Mouse (Mus musculus) left cerebral cortex, adult 11 months (tissue): ENCODE results near the gene Atp5d.

ENCODE experiments used
- DNase-seq: peaks from one replicate; pipeline ENCODE4 v3.0.0; 2022; ENCODE audit warnings: low spot score

Atp5d gene

DNA sequence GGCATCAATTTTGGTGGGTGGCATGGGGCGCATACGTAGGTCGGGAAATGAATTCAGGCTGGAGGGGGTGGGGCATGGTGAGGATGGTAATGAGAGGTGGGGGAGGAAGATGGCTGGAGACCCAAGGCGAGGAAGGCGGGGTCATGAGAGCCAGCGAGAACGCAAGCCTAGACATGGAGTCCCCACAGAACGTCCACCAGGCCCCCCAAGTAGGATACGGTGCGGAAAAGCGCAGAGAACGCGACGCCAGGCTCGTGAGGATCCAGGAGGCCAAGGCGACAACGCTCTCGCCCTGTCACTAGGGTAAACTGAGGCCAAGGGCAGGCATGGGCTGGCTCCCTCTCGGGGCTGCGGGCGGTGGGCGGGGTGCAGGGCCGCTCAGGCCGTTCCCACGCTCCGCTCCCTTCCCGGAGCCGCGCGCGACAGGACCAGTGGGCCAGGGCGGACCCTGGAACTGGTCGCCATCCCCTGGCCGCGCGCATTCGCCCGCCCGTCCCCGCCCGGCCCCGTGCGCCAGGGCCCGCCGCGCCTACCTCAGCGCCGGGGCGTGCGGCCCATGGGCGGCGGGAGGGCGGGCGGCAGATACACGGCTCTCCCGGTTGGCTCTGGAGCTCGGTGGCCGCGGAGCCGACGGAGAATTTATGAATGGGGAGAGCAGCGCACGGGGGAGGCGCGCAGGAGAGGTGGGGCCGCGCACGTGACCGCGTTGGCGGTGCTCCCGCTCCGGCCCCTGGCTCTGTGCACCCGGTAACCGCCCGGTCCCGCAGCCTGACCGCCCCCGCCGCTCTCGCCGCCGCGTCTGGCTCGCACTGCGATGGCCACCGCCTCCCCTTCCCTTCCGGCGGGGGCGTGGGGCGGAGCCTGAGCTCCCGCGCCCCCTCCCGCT is at the start of gene Atp5d:
TSS of gene Atp5d (plus strand) at position 80 of the 886 bp plus-strand sequence.
- peak; percentile 71 for DNase-seq

DNA sequence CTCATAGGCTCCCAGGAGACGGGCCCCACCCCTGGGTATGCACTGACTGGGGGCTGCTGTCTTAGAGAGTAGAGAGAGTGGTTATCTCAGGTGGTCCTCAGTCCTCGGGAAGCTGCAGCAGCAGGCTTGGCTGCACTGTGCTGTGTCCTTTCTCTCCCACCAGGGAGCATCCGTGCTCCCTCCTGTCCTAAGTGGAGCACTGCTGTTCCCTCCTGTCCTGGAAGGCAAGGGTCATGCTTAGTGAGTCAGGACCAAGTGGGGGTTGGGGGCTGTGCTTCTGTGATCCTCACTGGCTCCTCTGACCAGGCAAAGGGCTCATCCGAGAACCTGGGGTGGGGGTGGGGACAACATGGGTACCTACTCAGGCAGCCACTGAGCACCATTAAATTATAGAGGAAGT is 49.3 kb upstream of the Atp5d start:
- no peak for DNase-seq

DNA sequence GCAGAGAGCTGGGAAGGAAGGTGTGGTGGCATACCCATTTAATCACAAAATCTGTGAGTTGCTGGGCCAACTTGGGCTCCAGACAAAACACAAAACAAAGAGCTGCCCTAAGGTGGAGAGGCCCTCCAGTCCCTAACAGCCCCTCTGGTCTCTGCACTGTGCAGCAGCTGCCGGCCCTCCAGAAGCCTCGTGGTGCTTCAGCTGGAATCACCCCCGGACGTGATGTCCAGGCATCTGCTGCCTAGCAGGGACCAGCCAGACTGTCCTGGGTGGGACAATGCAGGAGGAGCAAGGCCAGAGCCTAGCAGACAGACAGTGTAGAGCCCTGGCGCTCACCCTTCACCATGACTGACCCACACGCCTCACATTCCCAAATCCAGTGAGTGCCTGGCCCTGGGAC is 46.9 kb upstream of the Atp5d start:
- DNase-seq, result no peak

DNA sequence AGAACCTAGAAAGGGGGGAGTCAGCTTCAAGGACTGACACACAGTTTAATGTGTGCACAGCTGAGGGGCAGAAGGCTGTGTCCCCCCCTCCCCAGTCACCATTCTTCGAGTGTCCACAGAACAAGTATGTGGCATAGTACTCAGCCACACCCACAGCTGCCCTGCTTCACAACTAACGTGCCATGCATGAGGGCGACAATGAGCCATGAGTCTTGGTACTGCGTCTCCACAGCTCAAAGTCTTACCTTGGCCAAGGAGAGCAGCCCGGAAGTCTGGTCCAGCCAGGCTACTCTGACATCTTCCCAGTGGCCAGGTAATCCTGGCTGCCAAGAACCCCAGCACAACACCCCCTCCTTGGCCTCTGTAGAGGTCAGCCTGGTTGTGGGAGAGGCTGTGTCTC is 45.7 kb upstream of the Atp5d start:
- no peak for DNase-seq

DNA sequence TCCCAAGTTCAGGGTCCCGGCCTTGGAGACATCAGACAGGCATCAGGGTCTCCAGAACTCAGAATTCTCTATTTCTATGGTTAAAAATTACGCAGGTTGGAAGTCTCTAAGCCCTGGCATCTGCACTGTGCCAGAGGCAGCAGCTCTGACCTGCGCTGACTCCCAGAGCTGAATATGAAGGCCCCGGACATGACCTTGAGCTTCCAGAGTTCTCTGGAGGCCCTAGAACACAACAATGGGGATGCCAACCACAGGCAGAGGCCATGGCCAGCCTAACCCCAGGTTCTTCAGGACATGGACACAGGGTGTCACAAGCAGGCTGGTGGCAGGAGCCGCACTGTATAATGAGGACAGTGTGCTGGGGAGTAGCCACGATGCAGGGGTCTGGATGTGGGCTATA is 44.3 kb upstream of the Atp5d start:
- DNase-seq, result no peak

DNA sequence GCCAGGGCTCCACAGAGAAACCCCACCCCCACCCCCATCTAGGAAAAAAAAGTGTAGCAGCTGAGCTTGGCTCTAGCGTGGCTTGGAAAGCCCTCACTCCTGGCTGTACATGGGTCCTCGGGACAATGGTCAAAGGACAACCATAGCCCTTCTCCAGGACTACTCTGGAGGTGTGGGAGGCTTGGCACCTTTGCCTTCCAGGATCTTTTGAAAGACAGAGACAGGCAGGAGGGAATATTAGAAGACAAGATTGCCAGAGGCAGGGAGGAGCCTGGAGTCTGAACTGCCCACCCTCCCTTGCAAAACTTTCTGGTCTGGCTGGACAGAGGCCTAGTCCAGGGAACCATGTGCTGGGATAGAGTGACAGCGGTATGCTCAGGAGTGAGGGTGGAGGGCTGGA is 43.7 kb upstream of the Atp5d start:
- DNase-seq, result no peak

DNA sequence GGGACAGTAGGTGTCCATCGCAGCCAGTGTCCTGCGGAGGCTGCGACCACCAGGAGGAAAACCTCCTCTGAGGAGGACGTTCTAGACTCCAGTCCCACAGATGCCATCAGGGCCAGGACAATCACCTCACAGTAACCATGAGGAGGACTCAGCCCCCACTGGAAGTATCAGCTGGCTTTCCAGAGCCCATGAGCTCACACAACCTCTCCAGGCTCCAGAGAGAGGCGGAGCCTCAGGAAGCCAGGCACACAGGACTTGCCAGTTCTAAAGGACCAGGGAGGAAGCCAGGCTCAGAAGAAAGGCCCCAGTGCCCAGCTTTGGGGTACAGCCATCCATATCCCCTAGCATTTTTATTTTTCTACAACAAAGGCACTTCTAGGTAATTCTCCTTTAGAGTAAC is 42.9 kb upstream of the Atp5d start:
- DNase-seq, result no peak

DNA sequence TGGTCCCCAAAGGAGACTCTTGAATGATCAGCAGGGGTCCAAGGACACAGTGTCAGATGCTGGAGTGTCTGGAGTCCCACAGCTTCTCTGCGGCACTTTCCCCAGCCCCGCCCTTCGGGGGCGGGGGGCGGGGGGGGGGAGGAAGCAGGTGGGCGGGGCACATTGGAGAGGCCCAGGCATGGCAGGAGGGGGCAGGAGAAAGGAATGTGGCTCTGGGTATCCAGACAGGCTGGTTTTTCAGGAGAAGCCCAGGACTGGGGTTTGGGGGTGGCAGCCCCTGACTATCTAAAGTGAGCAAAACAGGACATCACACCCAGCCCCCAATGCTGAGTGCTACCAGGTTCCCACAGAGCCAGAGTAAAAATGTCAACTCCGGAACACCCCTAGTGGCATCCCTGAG is 41.2 kb upstream of the Atp5d start:
- DNase-seq, result no peak

DNA sequence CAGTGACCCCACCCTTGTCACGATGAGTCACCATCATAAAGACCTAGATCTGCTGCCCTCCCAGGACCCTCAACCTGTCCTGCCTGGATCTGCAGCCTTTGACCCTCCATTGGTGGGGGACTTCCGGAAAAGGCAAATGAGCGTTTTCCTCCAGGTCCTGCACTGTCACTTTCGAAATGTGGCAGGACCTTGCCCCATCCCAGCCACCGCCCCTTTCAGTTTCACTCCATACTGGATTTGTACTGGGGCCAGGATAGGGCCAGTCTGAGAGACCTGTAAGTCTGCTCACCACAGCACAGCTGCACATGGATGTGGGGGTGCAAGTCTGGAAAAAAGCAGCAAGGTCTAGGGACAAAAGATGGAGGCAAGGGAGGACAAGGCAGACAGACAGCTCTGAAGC is 39.8 kb upstream of the Atp5d start:
- DNase-seq, result no peak

DNA sequence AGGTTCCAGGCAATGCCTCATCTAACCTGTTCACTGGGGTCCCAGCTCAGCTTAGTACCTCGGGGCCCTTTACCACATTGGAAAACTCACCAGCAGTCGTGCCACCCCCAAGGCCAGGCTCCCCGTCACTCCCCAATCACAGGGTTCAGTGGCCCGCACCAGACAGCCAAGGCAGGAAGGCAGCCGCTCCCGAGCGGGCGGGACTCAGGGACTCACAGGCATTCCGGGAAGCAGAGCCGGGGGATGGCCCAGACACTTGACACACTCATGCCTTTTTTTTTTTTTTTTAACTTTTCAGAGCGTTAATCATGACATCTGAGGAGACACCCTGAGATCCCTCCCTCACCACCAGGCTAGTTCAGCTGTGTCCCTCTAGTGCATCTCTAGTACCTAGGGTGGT is 37.5 kb upstream of the Atp5d start:
- DNase-seq, result no peak

DNA sequence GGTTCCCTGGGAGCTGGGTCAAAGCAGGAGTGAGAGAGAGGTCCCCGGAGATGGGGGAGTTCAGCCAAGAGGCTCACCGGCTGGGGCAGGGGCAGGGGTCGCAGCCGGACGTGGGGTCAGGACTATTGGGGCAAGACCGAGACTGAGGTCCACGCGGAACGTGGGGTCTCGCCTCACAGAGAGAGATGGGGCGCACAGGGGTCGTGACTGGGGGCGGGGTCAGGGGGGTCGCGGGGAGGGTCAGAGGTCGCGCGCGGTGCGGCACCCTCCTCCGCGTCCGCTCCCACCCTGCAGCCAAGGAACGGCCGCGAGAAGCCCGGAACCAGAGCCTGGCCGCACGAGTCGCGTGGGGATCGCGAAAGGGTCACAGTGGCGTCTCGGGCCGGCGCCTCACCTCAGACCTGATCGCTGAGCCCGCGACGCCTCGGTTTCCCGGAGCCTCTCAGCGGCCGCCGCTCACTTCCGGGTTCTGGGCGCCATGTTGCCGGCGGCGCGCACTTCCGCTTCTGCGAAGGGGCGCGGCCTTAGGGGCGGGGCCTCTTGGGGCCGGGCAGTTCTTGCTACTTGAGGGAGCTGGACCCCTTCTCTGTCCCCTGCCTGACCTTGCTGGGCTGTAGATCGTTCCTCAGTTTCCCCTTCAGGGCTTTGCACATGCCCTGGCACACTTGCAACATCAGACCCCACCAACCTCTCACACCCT is 36.1 kb upstream of the Atp5d start:
- peak; percentile 68 for DNase-seq

DNA sequence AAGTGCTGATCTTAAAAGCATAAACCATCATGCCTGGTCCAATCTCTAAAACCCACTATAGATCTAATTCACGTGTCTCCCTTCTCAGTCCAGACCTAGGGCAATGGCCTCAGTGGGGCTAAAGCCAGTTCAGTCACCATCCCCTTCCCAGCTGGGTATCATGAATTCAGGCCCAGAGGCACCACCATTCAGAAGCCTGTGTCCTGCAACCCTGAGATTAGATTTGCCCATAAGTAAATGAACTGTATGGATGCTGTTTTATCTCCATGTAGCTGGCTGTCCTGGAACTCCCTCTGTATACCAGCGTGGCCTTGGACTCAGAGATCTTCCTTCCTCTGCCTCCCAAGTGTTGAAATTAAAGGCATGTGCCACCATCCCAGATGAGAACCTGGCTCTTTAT is 35.4 kb upstream of the Atp5d start:
- no peak for DNase-seq

DNA sequence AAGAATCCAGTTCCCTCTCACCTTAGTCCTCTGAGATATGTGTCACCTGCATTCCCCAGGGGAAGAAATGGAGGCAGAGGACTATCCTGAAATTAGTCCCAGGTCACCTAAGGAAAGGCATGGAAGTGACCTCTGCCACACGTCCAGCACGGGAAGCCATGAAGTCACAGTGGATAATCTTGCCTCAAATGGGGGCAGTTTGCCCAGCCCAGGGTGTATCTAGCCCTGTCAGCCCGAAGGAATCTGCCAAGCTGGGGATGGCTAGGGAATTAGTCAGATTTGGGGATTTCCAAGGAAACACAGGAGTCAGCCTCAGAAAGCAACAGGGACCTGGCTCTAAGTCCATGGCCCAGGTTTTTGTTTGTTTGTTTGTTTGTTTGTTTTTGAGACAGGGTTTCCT is 34.3 kb upstream of the Atp5d start:
- no peak for DNase-seq

DNA sequence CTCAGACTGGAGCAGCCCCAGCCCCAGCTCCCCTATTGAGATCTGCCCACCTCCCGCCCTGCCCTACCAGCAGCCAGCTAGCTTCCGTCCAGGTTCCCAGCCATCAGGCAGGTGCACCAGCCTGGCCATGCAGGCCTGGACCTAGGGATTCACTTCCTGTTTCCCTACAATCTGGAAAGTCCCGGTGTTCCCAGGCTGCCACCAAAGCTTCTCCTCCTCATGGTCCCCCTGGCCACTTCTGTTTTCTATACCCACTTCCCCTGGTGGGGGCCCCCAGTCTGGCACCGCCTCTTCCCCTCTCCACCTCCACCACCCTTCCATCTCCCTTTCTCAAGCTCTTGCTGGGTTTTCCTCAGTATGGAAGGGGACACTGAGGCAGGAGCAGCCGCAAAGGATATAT is 33.0 kb upstream of the Atp5d start, which contains the start of gene Sbno2:
TSS of gene Sbno2 (minus strand) at position 112 of the 400 bp plus-strand sequence.
- DNase-seq, result no peak

DNA sequence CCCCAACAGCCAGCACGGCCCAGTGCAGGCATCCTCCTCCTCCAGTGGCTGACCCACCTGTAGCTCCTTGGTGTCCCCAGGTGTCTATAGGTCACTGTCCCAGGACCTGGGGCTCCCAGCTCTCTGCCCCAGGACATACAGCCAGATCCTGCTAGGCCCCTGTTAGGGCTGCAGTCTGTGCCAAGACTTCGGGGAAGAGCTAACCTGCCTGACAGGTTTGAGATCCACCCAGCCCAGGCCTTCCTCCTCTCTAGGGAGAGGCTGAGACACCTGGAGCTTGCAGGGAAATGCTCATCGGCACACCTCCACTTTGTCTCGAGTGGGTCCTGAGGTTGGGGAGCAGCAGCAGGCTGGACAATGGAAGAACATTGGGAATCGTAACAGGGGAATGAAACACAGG is 32.5 kb upstream of the Atp5d start:
- DNase-seq, result no peak

DNA sequence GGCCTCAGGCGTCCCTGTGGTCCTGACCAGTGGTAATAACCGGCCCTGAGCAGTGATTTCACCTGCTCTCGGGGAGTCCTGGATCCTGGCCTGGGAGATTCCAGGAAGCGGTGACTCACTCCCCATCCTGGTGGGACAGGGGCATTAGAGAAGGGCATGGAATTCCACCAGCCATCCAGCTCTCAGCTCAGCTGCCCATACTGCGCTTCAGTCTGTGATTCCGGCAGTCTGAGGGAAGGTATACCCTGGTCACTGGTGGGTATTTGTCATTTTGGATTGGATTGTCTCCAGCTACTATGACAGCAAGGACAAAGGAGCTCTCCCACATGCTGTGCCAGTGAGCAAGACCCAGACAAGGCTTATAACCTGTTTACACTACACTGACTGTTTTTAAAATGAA is 30.8 kb upstream of the Atp5d start:
- no peak for DNase-seq

DNA sequence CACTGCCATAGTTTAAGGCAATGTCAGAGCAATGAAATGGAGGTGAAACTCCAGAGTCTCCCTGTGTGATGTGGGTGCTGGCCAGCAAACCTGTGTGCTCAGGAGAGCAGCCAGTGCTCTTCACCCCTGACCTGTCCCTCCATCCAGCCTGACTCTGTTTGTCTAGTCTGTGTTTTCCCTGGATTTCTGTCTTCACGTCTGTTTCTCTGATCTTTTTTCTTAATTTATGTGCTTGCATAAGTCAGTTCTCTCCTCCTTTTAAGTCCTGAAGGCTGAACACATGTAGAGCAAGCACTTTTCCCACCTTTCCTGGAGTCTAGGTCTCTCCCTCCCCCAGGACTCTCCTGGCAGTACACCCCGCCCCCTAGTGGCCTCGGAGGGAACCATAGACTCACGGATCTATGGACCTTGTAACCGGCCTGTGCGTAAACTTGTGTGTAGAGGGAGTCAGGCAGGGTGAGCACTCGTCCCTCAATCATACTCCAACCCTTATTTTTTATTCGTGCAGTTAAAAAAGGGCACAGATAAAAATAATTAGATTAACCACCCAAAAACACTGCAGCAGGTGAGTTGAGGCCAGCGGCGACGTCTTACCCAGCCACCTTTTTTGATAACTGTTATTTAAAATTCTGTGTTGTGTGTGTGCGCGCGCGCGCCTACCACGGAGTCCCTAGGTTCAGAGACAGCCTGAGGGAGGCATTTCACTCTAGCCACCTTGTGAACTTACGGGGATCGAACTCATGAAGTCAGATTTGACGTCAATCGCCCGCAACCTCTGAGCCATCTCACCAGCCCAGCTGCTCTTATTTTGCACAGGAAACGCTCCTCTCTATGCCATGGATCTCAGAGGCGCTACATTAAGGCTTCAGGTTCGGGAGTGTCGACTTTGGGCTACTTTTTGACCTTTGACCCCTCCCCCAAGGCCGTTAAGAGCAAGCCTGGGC is 23.8 kb upstream of the Atp5d start:
- peak; percentile 77 for DNase-seq

DNA sequence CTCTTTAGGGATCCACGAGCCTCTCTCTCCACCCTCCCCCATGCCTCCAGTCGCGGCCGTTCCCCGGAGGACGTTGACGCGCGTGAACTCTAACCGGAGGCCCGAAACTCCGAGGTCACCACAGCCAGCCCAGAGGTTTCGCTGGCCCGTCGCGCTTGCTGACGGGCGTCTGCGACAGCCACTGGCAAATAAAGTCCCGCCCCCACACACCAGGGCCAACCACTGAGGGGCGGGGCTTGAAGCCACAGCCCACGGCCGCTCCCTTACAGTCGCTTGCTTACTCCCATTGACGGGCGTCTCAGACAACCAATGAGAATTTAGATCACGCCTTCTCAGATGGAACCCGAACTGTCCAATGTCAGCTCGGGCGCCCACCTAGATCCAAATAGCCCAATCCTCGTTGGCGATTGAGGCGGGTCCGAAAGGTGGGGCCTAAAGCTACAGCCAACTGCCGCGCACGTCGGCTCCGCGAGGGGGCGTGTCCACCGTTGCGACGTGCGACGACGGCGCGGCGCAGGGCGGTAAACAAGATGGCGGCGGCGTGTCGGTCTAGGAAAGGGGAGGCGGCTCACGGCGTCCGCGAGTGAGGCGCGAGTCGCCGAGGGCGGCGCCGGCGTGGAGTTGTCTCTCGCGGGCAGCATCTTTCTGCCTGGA is 23.0 kb upstream of the Atp5d start, which contains the start of gene Stk11:
TSS of gene Stk11 (plus strand) at position 514 of the 654 bp plus-strand sequence.
- peak; percentile 99 for DNase-seq

DNA sequence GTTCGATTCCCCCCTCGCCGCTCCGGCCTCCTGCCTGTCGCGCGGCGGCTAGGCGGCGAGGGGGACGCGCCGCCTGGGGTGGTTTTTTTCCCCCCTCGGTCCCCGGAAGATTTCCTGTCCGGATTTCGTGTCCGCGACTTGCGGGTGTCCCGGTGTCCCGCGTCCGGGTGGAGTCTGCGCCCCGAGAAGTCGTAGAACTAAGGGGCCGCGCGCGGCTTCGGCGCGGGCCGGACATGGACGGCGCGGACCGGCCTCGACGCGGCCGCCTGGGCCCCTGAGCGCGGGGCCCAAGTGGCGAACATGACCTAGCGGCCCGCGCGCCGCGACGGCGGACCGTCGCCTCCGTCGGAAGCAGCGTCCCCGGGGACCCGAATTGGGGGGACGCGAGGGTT is 22.5 kb upstream of the Atp5d start:
- DNase-seq, result no peak

DNA sequence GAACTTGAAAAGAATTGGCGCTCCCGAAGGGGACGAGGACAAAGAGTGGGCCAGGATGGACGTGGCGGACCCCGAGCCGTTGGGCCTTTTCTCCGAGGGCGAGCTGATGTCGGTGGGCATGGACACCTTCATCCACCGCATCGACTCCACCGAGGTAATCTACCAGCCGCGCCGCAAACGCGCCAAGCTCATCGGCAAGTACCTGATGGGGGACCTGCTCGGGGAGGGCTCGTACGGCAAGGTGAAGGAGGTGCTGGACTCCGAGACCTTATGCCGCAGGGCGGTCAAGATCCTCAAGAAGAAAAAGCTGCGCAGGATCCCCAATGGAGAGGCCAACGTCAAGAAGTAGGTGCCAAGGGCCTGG is 21.9 kb upstream of the Atp5d start:
- no peak for DNase-seq

DNA sequence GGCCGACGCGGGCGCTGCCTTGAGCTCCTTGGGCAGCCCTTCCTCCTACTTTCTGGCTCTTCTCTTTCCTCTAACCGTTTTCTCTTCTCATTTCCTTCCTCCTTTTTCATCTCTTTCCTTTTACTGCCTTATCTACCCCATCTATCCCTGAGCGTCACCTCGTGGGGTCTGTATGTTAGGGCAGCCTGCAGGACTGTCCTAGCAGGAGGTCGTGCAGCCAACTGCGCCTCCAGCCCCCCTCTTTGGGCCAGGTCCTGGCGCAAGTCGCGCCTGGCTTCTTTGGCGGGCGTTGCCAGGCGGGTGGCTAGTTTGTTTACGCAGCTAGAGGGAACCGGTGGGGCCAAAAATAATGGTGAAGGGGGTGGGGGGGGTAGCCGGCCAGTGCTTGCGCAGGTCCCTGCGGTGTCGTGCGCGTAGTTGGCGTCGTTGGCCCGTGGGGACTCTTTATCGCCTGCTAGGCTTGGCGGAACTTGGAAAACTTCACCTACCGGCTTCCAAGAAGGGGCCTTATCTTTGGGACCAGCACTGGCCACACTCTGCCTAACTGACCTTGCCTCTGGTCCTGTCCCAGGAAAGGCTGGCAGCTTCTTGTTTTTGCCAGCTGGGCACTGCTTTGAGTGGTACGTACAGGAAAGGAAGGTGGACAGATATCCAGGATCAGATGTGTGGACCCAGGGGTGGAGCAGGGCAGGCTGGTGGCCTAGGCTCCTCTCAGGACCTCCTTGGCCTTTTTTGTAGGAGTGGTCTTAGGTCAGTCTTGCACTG is 21.3 kb upstream of the Atp5d start:
- DNase-seq, result no peak
